Mouse (Mus musculus): ENCODE data around the gene Tpd52l2. TPM values are rescaled to one million over a fixed set of nuclear protein-coding genes. Genes with fewer than 3 reads are reported as not detected.

Tpd52l2 gene
- total RNA-seq (2014; rRNA removed) = 26.2 and 27.1 TPM in 2 replicates
- 18.8 and 23.0 TPM in 2 replicates for polyA plus RNA-seq (2012; rRNA removed)

GRCm38 (mm10) chr2:181496831-181497547 is at the start of gene Tpd52l2:
TSS of gene Tpd52l2 (plus strand) at chr2:181497142.
- peak; percentile 97 for DNase-seq (ENCODE audit: extremely low read depth, low read depth, low spot score)
- H3K4me1 ChIP-seq (ENCODE audit: control insufficient read depth, insufficient read depth, low read length) = peaks cover 4% of the 10 kb centered on the region; the same call in 1 of the 2 replicates
- H3K4me3 ChIP-seq (ENCODE audit: insufficient read depth, low read depth, low read length) = peak within 1 kb of the TSS; percentile 91
- peak within 1 kb of the TSS; percentile 95 for H3K9ac ChIP-seq (ENCODE audit: low read depth, low read length)
- peaks cover 15% of the 10 kb centered on the region for H3K36me3 ChIP-seq (ENCODE audit: control insufficient read depth, insufficient read depth, low read length)
- H3K27me3 ChIP-seq (ENCODE audit: control insufficient read depth, insufficient read depth, low read length) = no peaks in the 10 kb centered on the region
- peak within 1 kb of the TSS; percentile 93 for H3K27ac ChIP-seq (replicated peaks; ENCODE audit: insufficient read depth, low read depth, low read length)
- TF ChIP-seq CTCF (IDR thresholded peaks at IDR 0.05; ENCODE audit: low read depth, low read length) = no peak
- peak; percentile 73 for TF ChIP-seq POLR2A (IDR thresholded peaks at IDR 0.05; ENCODE audit: extremely low read depth, insufficient read depth, low read length)
- WGBS = under 1% methylated on average over 46 of the region's 46 CpGs
- peaks cover 5% of the 10 kb centered on the region; the same call in 1 of the 2 replicates for H3K79me2 ChIP-seq (ENCODE audit: control insufficient read depth, insufficient read depth, low read length)

GRCm38 (mm10) chr2:181452181-181452580 is 44.8 kb upstream of the Tpd52l2 start:
- H3K4me3 ChIP-seq (ENCODE audit: insufficient read depth, low read depth, low read length) = no peak overlapping the region
- no peak overlapping the region for H3K9ac ChIP-seq (ENCODE audit: low read depth, low read length)
- no peak overlapping the region for H3K27ac ChIP-seq (replicated peaks; ENCODE audit: insufficient read depth, low read depth, low read length)
- no peaks in the 10 kb centered on the region for H3K27me3 ChIP-seq (ENCODE audit: control insufficient read depth, insufficient read depth, low read length)
- H3K79me2 ChIP-seq (ENCODE audit: control insufficient read depth, insufficient read depth, low read length) = peaks cover 13% of the 10 kb centered on the region; the same call in 1 of the 2 replicates
- H3K36me3 ChIP-seq (ENCODE audit: control insufficient read depth, insufficient read depth, low read length) = no peaks in the 10 kb centered on the region
- DNase-seq (ENCODE audit: extremely low read depth, low read depth, low spot score) = no peak
- peaks cover 7% of the 10 kb centered on the region for H3K4me1 ChIP-seq (ENCODE audit: control insufficient read depth, insufficient read depth, low read length)
- 83% methylated on average over 4 of the region's 4 CpGs for WGBS
- TF ChIP-seq POLR2A (IDR thresholded peaks at IDR 0.05; ENCODE audit: extremely low read depth, insufficient read depth, low read length) = no peak
- no peak for TF ChIP-seq CTCF (IDR thresholded peaks at IDR 0.05; ENCODE audit: low read depth, low read length)

- no peaks in the 10 kb centered on the region for H3K27me3 ChIP-seq (ENCODE audit: control insufficient read depth, insufficient read depth, low read length)
- TF ChIP-seq CTCF (IDR thresholded peaks at IDR 0.05; ENCODE audit: low read depth, low read length) = peak; percentile 13; the same call in 1 of the 2 replicates
- no peak for TF ChIP-seq POLR2A (IDR thresholded peaks at IDR 0.05; ENCODE audit: extremely low read depth, insufficient read depth, low read length)
- no peak for DNase-seq (ENCODE audit: extremely low read depth, low read depth, low spot score)
- no peak overlapping the region for H3K27ac ChIP-seq (replicated peaks; ENCODE audit: insufficient read depth, low read depth, low read length)
- WGBS = 85% methylated on average over 1 of the region's 1 CpGs
- no peak overlapping the region for H3K4me3 ChIP-seq (ENCODE audit: insufficient read depth, low read depth, low read length)
- H3K36me3 ChIP-seq (ENCODE audit: control insufficient read depth, insufficient read depth, low read length) = no peaks in the 10 kb centered on the region
- H3K9ac ChIP-seq (ENCODE audit: low read depth, low read length) = no peak overlapping the region
- peaks cover 7% of the 10 kb centered on the region for H3K4me1 ChIP-seq (ENCODE audit: control insufficient read depth, insufficient read depth, low read length)
- H3K79me2 ChIP-seq (ENCODE audit: control insufficient read depth, insufficient read depth, low read length) = peaks cover 13% of the 10 kb centered on the region; the same call in 1 of the 2 replicates
These were observed 43.7 kb upstream of the Tpd52l2 start for GRCm38 (mm10) chr2:181453274-181453673.

- H3K4me3 ChIP-seq (ENCODE audit: insufficient read depth, low read depth, low read length) = no peak overlapping the region
- no peaks in the 10 kb centered on the region for H3K27me3 ChIP-seq (ENCODE audit: control insufficient read depth, insufficient read depth, low read length)
- peaks cover 10% of the 10 kb centered on the region; the same call in 1 of the 2 replicates for H3K79me2 ChIP-seq (ENCODE audit: control insufficient read depth, insufficient read depth, low read length)
- no peak overlapping the region for H3K27ac ChIP-seq (replicated peaks; ENCODE audit: insufficient read depth, low read depth, low read length)
- peak; percentile 41 for DNase-seq (ENCODE audit: extremely low read depth, low read depth, low spot score)
- no peaks in the 10 kb centered on the region for H3K36me3 ChIP-seq (ENCODE audit: control insufficient read depth, insufficient read depth, low read length)
- no peak overlapping the region for H3K9ac ChIP-seq (ENCODE audit: low read depth, low read length)
- 73% methylated on average over 2 of the region's 2 CpGs for WGBS
- TF ChIP-seq CTCF (IDR thresholded peaks at IDR 0.05; ENCODE audit: low read depth, low read length) (no peak), POLR2A (IDR thresholded peaks at IDR 0.05; ENCODE audit: extremely low read depth, insufficient read depth, low read length) (no peak)
- peaks cover 7% of the 10 kb centered on the region for H3K4me1 ChIP-seq (ENCODE audit: control insufficient read depth, insufficient read depth, low read length)
These were observed 41.0 kb upstream of the Tpd52l2 start for GRCm38 (mm10) chr2:181455899-181456298.

GRCm38 (mm10) chr2:181457831-181458230 is 39.1 kb upstream of the Tpd52l2 start:
- no peak for TF ChIP-seq POLR2A (IDR thresholded peaks at IDR 0.05; ENCODE audit: extremely low read depth, insufficient read depth, low read length)
- TF ChIP-seq CTCF (IDR thresholded peaks at IDR 0.05; ENCODE audit: low read depth, low read length) = no peak
- Histone ChIP-seq H3K4me3 (ENCODE audit: insufficient read depth, low read depth, low read length) (peak overlapping the region; percentile 47), H3K4me1 (ENCODE audit: control insufficient read depth, insufficient read depth, low read length) (peaks cover 10% of the 10 kb centered on the region), H3K36me3 (ENCODE audit: control insufficient read depth, insufficient read depth, low read length) (no peaks in the 10 kb centered on the region), H3K9ac (ENCODE audit: low read depth, low read length) (0 out of 2 replicates have a peak overlapping the region, but pooled peaks have one; percentile 4), H3K27me3 (ENCODE audit: control insufficient read depth, insufficient read depth, low read length) (no peaks in the 10 kb centered on the region), H3K79me2 (ENCODE audit: control insufficient read depth, insufficient read depth, low read length) (peaks cover 3% of the 10 kb centered on the region; the same call in 1 of the 2 replicates), H3K27ac (replicated peaks; ENCODE audit: insufficient read depth, low read depth, low read length) (no peak overlapping the region)
- WGBS = 15% methylated on average over 15 of the region's 15 CpGs
- no peak for DNase-seq (ENCODE audit: extremely low read depth, low read depth, low spot score)

All from liver, adult 2 months (tissue).